Mouse (Mus musculus) erythroblast, embryonic 14.5 days (primary cell): ENCODE measurements around the gene Dstn. TPM values are rescaled to one million over a fixed set of nuclear protein-coding genes. Genes with fewer than 3 reads are reported as not detected.

Experiments
- H3K27me3 ChIP-seq: 2 replicates; pipeline ENCODE4 v1.6.1; 2012; ENCODE audit warnings: inconsistent platforms; ENCODE audit not compliant: control insufficient read depth
- H3K36me3 ChIP-seq: 2 replicates; pipeline ENCODE4 v1.6.1; 2012; ENCODE audit warnings: mild to moderate bottlenecking, inconsistent platforms; ENCODE audit not compliant: control insufficient read depth
- H3K4me1 ChIP-seq: 2 replicates; pipeline ENCODE4 v1.6.1; 2012; ENCODE audit warnings: inconsistent platforms; ENCODE audit not compliant: control insufficient read depth
- H3K4me3 ChIP-seq: replicated peaks from 2 replicates; pipeline ENCODE3; 2012; ENCODE audit warnings: moderate library complexity, mild to moderate bottlenecking, inconsistent platforms
- H3K9me3 ChIP-seq: 2 replicates; pipeline ENCODE4 v1.6.1; 2012; ENCODE audit warnings: low read length, inconsistent platforms, mixed read lengths; ENCODE audit not compliant: control insufficient read depth
- GATA1 ChIP-seq: IDR thresholded peaks from 2 replicates; pipeline ENCODE4 v1.6.1; 2012; ENCODE audit warnings: low read length, inconsistent platforms, mixed read lengths
- TAL1 ChIP-seq: IDR thresholded peaks from 3 replicates; pipeline ENCODE4 v1.6.1; 2012; ENCODE audit warnings: low read length, inconsistent platforms, mixed read lengths
- polyA plus RNA-seq: library from polyadenylated mRNA; stranded (reverse); fragments of >175 nt; gene quantifications from 2 replicates; pipeline ENCODE4 v1.2.3, GENCODE M21; 2012

Gene Dstn
- polyA plus RNA-seq, 1 experiment, result 0.84 TPM

- no peak overlapping the region for H3K4me3 ChIP-seq
- H3K9me3 ChIP-seq, result no peaks in the 10 kb centered on the region
- TF ChIP-seq TAL1, result no peak
- TF ChIP-seq GATA1, result no peak
- no peaks in the 10 kb centered on the region for H3K27me3 ChIP-seq
- H3K4me1 ChIP-seq, result no peaks in the 10 kb centered on the region
- H3K36me3 ChIP-seq, result peaks cover 97% of the 10 kb centered on the region
Measured at GRCm38 (mm10) chr2:143950290-143951027, 35.3 kb downstream of the Dstn start.

DNA sequence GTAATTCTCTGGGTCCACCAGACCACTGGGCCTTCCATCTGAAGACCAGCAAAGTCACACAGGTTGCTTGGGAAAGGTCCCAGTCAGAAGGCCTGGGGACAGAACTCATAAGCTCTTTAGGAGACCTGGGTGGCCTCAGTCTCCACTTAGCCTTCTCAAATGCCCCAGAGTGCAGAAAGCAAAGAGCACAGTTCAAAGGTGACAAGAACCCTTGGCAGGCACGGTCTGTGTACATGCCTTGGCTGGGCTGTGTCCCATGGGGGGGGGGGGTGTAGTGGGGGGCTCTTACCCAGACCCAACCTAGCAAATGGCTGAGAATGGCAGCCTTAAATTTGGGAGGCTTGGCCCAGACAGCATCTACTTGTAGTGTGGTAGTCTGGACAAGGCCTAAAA, 35.9 kb downstream of the Dstn start:
- H3K4me1 ChIP-seq, result no peaks in the 10 kb centered on the region
- H3K36me3 ChIP-seq, result peaks cover 97% of the 10 kb centered on the region
- TF ChIP-seq TAL1, result no peak
- no peak for TF ChIP-seq GATA1
- no peak overlapping the region for H3K4me3 ChIP-seq
- no peaks in the 10 kb centered on the region for H3K27me3 ChIP-seq
- no peaks in the 10 kb centered on the region for H3K9me3 ChIP-seq

GRCm38 (mm10) chr2:143951546-143952315, 36.6 kb downstream of the Dstn start:
- peaks cover 97% of the 10 kb centered on the region for H3K36me3 ChIP-seq
- no peak overlapping the region for H3K4me3 ChIP-seq
- TF ChIP-seq GATA1 (no peak), TAL1 (no peak)
- H3K4me1 ChIP-seq, result no peaks in the 10 kb centered on the region
- H3K9me3 ChIP-seq, result no peaks in the 10 kb centered on the region
- no peaks in the 10 kb centered on the region for H3K27me3 ChIP-seq

DNA sequence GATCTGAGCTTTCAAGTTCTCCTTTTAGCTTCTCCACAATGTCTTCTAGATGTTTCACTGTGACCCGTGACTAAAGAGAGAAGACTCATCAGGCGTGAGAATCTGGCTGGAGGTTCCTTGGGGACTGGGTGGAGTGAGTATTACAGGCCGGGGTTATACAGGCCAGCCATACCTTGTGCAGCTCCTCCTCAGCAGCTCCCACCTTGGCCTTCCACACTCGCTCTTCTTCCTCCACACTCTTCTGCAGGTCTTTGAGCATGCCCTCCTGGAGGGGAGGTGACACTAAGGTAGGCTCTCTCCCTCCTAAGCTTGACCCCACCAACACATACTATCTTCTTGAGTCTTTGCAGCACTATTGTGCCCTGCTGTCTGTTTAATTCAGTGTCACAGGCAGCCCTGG, 38.8 kb downstream of the Dstn start:
- Histone ChIP-seq H3K9me3 (no peaks in the 10 kb centered on the region), H3K4me1 (no peaks in the 10 kb centered on the region), H3K36me3 (peaks cover 92% of the 10 kb centered on the region), H3K4me3 (no peak overlapping the region), H3K27me3 (no peaks in the 10 kb centered on the region)
- TF ChIP-seq GATA1 (no peak), TAL1 (no peak)

DNA sequence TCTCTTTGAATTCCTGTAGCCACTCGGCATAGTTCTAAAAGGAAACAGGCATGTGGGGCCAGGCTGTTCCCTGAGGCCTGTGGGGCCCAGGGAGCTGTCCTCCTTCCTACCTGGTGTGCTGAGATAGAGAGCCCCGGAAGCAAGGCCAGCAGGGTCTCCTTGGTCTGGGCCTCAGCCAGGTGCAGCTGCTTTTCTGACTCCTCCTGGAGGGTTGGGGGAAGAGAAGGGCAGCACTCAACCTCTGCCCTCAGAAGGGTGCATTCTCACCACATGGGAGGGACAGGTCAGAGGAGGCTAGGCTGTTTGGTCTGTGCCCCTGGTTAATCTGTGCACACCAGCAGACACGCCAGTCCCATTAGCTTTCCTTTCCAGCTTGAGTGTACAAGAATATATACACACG, 39.9 kb downstream of the Dstn start:
- Histone ChIP-seq H3K27me3 (no peaks in the 10 kb centered on the region), H3K4me3 (no peak overlapping the region), H3K36me3 (peaks cover 81% of the 10 kb centered on the region), H3K4me1 (no peaks in the 10 kb centered on the region), H3K9me3 (no peaks in the 10 kb centered on the region)
- TF ChIP-seq TAL1 (no peak), GATA1 (no peak)

DNA sequence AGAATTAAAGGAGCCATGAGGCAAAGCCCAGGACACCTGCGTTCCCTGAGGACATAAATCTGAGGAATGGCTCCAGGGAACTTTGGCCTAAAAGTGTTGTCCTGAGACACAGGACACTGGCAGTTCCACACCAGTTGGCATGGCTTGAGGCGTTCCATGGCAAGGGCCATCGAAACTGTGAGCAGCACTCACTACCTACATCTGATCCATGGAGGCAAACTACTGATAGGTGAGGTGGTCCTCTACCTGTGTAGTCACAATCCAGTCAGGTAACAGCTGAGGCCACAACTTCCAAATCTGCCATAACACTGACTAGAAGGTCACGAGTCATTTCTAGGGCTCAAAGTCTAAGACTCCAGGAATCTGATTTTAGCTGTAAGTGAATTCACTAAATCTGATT, 40.6 kb downstream of the Dstn start:
- Histone ChIP-seq H3K27me3 (no peaks in the 10 kb centered on the region), H3K4me3 (no peak overlapping the region), H3K9me3 (no peaks in the 10 kb centered on the region), H3K4me1 (no peaks in the 10 kb centered on the region), H3K36me3 (peaks cover 75% of the 10 kb centered on the region)
- TF ChIP-seq TAL1, result no peak
- no peak for TF ChIP-seq GATA1

DNA sequence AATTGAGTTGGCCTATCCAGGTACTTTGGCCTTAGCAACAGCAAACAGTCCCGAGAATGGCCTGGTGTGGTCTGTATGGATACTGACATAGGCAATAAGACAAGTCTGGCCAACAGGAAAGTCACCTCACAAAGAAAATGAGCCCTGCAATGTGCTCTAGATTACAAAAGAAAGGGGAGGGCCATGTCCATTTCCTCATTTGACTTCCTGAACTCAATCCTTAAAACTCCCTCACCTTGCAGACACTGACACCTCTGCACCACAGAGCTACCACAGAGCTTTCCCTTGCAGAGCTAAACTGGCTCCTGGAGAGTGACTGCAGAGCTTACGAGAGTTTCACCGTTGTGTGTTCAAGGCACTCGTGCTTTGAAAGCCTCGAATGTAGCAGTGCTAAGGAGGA, 47.1 kb downstream of the Dstn start:
- H3K4me3 ChIP-seq, result no peak overlapping the region
- H3K9me3 ChIP-seq, result no peaks in the 10 kb centered on the region
- TF ChIP-seq TAL1, result no peak
- TF ChIP-seq GATA1, result no peak
- no peaks in the 10 kb centered on the region for H3K27me3 ChIP-seq
- peaks cover 76% of the 10 kb centered on the region for H3K36me3 ChIP-seq
- no peaks in the 10 kb centered on the region for H3K4me1 ChIP-seq

DNA sequence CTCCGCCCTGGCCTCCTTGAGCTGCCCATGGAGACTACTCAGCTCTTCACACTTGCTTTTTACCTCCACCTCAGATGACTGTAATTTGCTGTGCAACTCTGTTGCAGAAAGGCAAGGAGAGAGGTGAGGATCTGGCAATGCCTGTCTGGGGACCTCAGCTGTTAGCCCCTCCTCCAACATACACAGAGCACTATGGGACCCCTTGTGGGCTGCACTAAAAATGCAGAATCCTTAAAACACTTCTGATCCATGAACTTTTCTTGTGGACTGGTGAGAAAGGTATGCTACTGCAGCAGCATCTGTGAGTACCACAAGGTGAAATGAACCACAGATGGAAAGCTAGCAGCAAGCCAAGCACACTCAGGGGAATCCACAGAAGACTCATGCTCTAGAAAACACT, 48.2 kb downstream of the Dstn start:
- H3K4me3 ChIP-seq, result no peak overlapping the region
- H3K9me3 ChIP-seq, result no peaks in the 10 kb centered on the region
- H3K4me1 ChIP-seq, result no peaks in the 10 kb centered on the region
- H3K36me3 ChIP-seq, result peaks cover 76% of the 10 kb centered on the region
- no peaks in the 10 kb centered on the region for H3K27me3 ChIP-seq
- TF ChIP-seq GATA1 (no peak), TAL1 (no peak)

DNA sequence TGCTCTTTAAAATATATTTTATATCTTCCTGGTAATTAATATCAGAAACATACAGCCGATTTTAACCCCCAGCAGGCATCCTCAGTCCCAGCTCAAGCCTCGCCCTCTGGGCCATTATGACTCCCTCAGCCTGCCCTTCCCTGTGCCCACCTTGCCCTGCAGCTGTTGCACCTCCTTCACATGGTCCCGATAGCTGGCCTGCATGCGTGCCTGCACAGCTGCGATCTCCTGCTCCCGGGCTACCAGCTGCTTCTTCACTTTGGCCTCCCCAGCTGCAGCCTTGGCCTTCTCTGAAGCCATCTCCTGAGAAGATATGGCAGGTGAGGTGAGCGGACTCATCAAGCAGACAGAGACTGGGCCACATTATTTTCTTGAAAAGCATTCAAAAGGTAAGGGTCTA, 54.1 kb downstream of the Dstn start:
- TF ChIP-seq TAL1 (no peak), GATA1 (no peak)
- Histone ChIP-seq H3K4me3 (no peak overlapping the region), H3K27me3 (no peaks in the 10 kb centered on the region), H3K9me3 (no peaks in the 10 kb centered on the region), H3K4me1 (no peaks in the 10 kb centered on the region), H3K36me3 (peaks cover 95% of the 10 kb centered on the region)
